Mouse (Mus musculus) stomach, postnatal 0 days (tissue): ENCODE measurements around the gene Lrg1. TPM values are rescaled to one million over a fixed set of nuclear protein-coding genes. Genes with fewer than 3 reads are reported as not detected.
"Not testable (repeated sequence)": the region's sequence is repeated elsewhere in the genome, so short reads cannot be mapped to it uniquely, and the experiment has no call there.

Experiments
- ATAC-seq: fragments of 200-750 bp; cut with Nextera tagmentation; 2 replicates; pipeline ENCODE4 v1.8.0; 2017; ENCODE audit not compliant: low FRiP score, low TSS enrichment
- DNase-seq: peaks from one replicate; pipeline ENCODE4 v3.0.0-alpha.2; 2016; ENCODE audit warnings: low spot score
- H3K27ac ChIP-seq: fragments of 300-500 bp; sonication (generic); replicated peaks from 2 replicates; pipeline ENCODE4 v1.5.1; 2014; ENCODE audit warnings: mild to moderate bottlenecking, control low read depth
- H3K27me3 ChIP-seq: fragments of 300-500 bp; sonication (generic); 2 replicates; pipeline ENCODE4 v1.6.1; 2014; ENCODE audit warnings: low read length; ENCODE audit not compliant: control insufficient read depth, insufficient read depth
- H3K36me3 ChIP-seq: fragments of 300-500 bp; sonication (generic); 2 replicates; pipeline ENCODE4 v1.6.1; 2014; ENCODE audit warnings: low read length, mixed read lengths; ENCODE audit not compliant: control insufficient read depth, insufficient read depth
- H3K4me1 ChIP-seq: fragments of 300-500 bp; sonication (generic); replicated peaks from 2 replicates; pipeline ENCODE4 v1.6.1; 2014; ENCODE audit warnings: antibody characterized with exemption; ENCODE audit not compliant: control insufficient read depth, insufficient read depth
- H3K4me2 ChIP-seq: fragments of 300-500 bp; sonication (generic); replicated peaks from 2 replicates; pipeline ENCODE4 v1.6.1; 2014; ENCODE audit warnings: low read depth, mild to moderate bottlenecking, control low read depth, moderate library complexity
- H3K4me3 ChIP-seq: fragments of 300-500 bp; sonication (generic); 2 replicates; pipeline ENCODE4 v1.5.1; 2014; ENCODE audit warnings: low read depth, low read length, control low read depth
- H3K9ac ChIP-seq: fragments of 300-500 bp; sonication (generic); 2 replicates; pipeline ENCODE4 v1.6.1; 2014; ENCODE audit warnings: mild to moderate bottlenecking, low read length, control low read depth, mixed read lengths
- H3K9me3 ChIP-seq: fragments of 300-500 bp; sonication (generic); 2 replicates; pipeline ENCODE4 v1.6.1; 2016; ENCODE audit warnings: low read length; ENCODE audit not compliant: control insufficient read depth
- CTCF ChIP-seq: IDR thresholded peaks from 2 replicates; pipeline ENCODE4 v1.5.1; 2016; ENCODE audit warnings: antibody characterized with exemption, low read depth, mild to moderate bottlenecking, moderate library complexity
- EP300 ChIP-seq: optimal IDR thresholded peaks from 2 replicates; pipeline ENCODE3; 2016; ENCODE audit warnings: antibody characterized with exemption
- WGBS: fragments of 180-500 bp; shearing (Covaris S2); extraction: QIAGEN DNeasy Blood & Tissue Kit; methylation state at CpG from one replicate; pipeline ENCODE4 v1.1.7; 2014; 5-methylcytosine and 5-hydroxymethylcytosine counted together
- polyA plus RNA-seq: library from polyadenylated mRNA; unstranded; fragments of >200 nt; fragmentation: Nextera tagmentation; extraction: Ambion mirVana; gene quantifications from 2 replicates; pipeline ENCODE4 v1.2.1, GENCODE M21; 2015

Lrg1 gene
- polyA plus RNA-seq, 1 experiment from 2014 or later, result 1.2 TPM

DNA sequence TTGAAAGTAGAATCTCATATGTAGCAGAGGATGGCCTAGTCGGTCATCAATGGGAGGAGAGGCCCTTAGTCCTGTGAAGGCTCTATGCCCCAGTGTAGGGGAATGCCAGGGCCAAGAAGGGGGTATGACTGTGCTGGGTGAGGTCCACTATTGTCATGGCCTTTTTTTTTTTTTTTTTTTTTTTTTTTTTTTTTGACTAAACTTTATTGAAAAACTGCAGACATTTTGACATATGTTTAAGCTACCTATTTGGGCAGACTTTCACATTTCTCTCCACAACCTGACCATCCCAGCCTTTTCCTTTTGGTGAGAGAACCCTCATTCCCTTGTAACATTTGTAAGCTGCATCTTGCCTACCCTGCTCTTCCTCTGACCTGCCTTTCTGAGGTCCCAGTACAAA, 29.5 kb downstream of the Lrg1 start:
- Histone ChIP-seq H3K4me3 (no peak overlapping the region), H3K27ac (peak overlapping the region; percentile 36; the same call in 1 of the 2 replicates), H3K36me3 (peaks cover 7% of the 10 kb centered on the region; the same call in 1 of the 2 replicates), H3K4me1 (no peaks in the 10 kb centered on the region), H3K9ac (no peak overlapping the region), H3K9me3 (no peaks in the 10 kb centered on the region), H3K27me3 (no peaks in the 10 kb centered on the region), H3K4me2 (no peak overlapping the region)
- no peak for ATAC-seq
- no peak for DNase-seq
- WGBS, result 82% methylated on average over 1 of the region's 1 CpGs
- no peak for TF ChIP-seq CTCF
- no peak for TF ChIP-seq EP300

DNA sequence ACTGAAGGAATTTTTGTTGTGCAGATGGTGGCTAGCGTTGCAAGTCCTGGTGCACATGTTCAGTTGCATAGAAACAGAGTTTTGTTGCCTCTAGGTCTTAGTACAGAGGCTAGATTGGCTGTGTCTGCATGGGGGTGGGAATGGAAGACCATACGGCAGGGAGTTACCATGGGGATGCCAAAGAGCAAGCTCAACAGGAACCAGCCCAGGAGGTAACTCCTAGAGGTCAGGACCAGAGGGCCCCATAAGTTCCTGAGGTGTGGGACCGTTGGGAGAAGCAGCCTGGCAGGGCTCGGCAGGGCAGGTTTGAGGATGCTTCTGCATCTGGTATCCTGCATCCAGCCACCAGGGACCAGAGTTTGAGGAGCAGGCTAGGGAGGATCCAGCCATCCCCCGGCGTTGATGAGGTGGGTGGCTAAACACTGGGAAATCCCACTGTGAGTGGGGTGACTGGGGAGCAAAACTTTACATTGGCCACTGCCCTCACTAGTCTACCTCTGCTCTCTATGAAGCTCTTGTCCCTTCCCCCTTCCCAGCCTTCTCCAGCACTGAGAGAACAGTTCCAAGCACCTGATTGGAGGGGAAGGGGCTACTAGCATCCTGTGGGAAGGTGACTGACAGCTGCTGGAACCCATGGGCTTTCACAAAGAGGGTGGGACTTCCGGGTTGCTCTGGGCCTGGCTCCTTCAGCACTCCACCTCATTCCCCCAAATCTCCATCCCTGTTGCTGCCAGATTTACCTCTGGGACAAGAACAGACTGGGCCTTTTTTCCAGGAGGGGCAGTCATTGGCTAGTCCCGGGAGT, 40.8 kb downstream of the Lrg1 start:
- Histone ChIP-seq H3K4me1 (peaks cover 3% of the 10 kb centered on the region; the same call in 1 of the 2 replicates), H3K9ac (peak overlapping the region; percentile 41), H3K4me2 (peak overlapping the region; percentile 90), H3K27me3 (no peaks in the 10 kb centered on the region), H3K4me3 (peak overlapping the region; percentile 79), H3K9me3 (no peaks in the 10 kb centered on the region), H3K27ac (no peak overlapping the region), H3K36me3 (peaks cover 6% of the 10 kb centered on the region)
- TF ChIP-seq EP300, result no peak
- no peak for TF ChIP-seq CTCF
- DNase-seq, result peak; percentile 34
- ATAC-seq, result no peak
- 8% methylated on average over 8 of the region's 8 CpGs for WGBS

DNA sequence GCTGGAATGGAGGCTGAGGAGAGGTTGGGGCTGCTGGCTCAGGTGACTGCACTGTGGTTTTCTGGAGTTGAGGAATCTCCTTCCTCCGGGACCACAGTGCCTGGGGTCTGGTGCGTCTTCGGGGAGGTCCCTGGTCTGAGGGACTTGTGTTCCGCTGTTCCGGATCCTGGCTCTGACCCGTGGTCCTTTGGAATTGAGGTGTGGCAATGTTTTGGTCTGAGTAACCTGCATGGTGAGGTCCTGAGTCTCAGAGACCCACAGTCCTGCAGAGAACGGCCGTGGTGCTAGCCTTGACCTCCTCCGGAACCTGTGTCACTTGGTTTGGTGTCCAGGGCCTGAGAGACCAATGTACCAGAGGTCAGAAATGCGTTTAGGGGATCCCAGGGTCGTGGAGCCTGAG, 41.9 kb downstream of the Lrg1 start:
- peak overlapping the region; percentile 81; the same call in 1 of the 2 replicates for H3K27ac ChIP-seq
- WGBS, result 1% methylated on average over 11 of the region's 11 CpGs
- ATAC-seq, result no peak; the same call in 1 of the 2 replicates

DNA sequence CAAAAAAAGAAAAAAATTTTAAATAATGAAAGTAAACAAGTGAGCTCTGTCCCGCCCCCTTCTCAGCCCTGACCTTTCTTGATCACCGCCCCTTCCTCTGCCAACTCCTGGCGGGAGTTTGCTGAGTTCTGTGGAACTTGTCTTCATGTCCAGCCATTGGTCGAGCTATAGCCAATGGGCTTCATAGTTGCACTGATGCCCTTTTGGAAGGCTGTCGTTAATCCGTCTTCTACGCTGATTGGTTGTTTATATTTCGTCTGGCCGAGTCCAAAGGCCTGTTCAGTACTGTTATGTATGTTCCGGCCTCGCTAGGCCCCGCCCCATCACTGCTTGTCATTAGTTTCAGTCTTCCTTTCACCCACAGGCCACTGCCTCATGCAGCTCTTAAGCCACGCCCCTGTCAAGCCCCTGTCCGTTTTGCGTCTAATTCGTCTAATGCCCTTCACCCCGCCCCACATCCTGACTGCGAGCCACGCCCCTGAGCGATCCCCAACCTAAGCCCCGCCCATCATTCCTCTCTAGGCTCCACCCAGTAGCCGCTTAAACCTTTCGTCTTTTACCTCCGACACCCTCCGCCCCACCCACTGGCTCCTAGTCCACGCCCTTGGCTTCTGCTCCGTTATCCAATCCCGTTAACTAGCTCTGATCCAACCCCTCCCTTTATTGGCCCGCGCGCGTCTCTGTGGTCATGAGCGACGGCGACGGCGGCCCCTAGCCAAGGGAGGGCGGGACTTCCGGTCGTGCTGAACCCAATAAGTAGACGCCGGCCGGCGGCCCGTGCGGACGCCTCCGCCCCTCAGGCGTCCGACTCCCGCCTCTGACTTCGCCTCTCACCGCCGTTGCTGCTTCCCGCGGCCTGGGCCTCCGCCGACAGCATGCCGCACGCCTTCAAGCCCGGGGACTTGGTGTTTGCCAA, 42.7 kb downstream of the Lrg1 start, which contains the start of gene Hdgfl2:
Gene Hdgfl2, plus strand, starts transcription at position 755 of the 916 bp plus-strand sequence.
- Histone ChIP-seq H3K9me3 (no peaks in the 10 kb centered on the region), H3K27ac (peak within 1 kb of the TSS; percentile 81; the same call in 1 of the 2 replicates), H3K9ac (peak within 1 kb of the TSS; percentile 89), H3K36me3 (peaks cover 6% of the 10 kb centered on the region), H3K4me2 (peak within 1 kb of the TSS; percentile 90), H3K27me3 (no peaks in the 10 kb centered on the region), H3K4me1 (peaks cover 8% of the 10 kb centered on the region), H3K4me3 (peak within 1 kb of the TSS; percentile 79)
- DNase-seq (peak; percentile 100), ATAC-seq (peak; percentile 95)
- WGBS, result under 1% methylated on average over 61 of the region's 61 CpGs
- TF ChIP-seq EP300 (no peak), CTCF (no peak)

More for the DNA sequence above, 41.9 kb downstream of the Lrg1 start:
- no peak for TF ChIP-seq CTCF
- TF ChIP-seq EP300, result no peak
- no peak for DNase-seq
- Histone ChIP-seq H3K4me2 (peak overlapping the region; percentile 90), H3K9me3 (no peaks in the 10 kb centered on the region), H3K4me3 (peak overlapping the region; percentile 79), H3K36me3 (peaks cover 6% of the 10 kb centered on the region), H3K27me3 (no peaks in the 10 kb centered on the region), H3K4me1 (peaks cover 6% of the 10 kb centered on the region; the same call in 1 of the 2 replicates), H3K9ac (peak overlapping the region; percentile 89)

DNA sequence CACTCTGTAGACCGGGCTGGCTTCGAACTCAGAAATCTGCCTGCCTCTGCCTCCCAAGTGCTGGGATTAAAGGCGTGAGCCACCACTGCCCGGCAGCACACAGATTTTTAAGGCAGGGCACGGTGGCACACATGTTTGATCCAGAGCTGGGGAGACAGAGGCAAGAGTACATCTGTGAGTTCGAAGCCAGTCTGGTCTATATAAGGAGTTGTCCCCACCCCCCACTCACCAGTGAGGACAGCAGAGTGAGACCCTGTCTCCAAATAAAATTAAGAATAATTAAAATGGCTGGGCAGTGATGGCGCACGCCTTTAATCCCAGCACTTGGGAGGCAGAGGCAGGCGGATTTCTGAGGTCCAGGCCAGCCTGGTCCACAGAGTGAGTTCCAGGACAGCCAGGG, 43.4 kb downstream of the Lrg1 start:
- peak overlapping the region; percentile 56; the same call in 1 of the 2 replicates for H3K27ac ChIP-seq
- ATAC-seq, H3K27me3 ChIP-seq, H3K9me3 ChIP-seq, H3K9ac ChIP-seq, DNase-seq, H3K36me3 ChIP-seq: not testable (repeated sequence)
- H3K4me2 ChIP-seq, result peak overlapping the region; percentile 23; the same call in 1 of the 2 replicates
- peak overlapping the region; percentile 18; the same call in 1 of the 2 replicates for H3K4me3 ChIP-seq
- H3K4me1 ChIP-seq, result peaks cover 11% of the 10 kb centered on the region
- 64% methylated on average over 9 of the region's 9 CpGs for WGBS
